Comparison of ENCODE assay signal across 9 mouse cellular contexts in the genomic region with DNA sequence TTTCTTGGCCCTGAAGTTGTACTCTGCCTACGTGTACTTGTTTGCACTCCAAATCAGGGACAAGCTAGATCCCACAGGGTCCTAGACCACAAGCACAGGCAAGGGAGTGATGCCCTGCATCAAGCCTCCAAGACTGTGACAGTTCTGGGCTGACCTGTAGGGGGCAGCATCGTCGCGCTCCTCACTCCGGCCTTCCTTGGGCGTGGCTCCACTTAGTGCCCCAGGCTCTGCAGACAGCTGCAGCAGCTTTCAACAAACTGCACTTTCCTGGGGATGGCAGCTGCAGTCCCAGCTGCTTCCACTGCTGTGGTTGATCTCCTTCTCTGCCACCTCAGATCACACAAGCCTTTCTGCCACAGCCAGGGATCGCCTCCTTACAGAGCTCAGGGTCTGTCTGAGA.
DNase-seq lines count a peak whose midpoint lies in the region; ATAC-seq and TF ChIP-seq lines count a peak whose summit lies in the region.
"Had no signal": no experiment of that assay in that cellular context is flagged by ENCODE, and none has a peak within 500 bp of the region (broad histone marks: within the 10 kb centered on the region; RNA-seq: fewer than 3 reads in every experiment).

No protein-coding gene starts in this region.

- H3K27me3 ChIP-seq in MEL (ENCODE audit: control insufficient read depth in 1 of 2, insufficient read depth in 2 of 2, low read length in 2 of 2) = no peaks in the 10 kb centered on the region
- no peaks in the 10 kb centered on the region for H3K27me3 ChIP-seq in cerebellum, adult 2 months (ENCODE audit: control insufficient read depth, insufficient read depth, low read length)
- H3K27me3 ChIP-seq in lung, postnatal 0 days (replicated peaks; ENCODE audit: insufficient read depth, low read length) = no peaks in the 10 kb centered on the region

- H3K9ac ChIP-seq in MEL (ENCODE audit: control insufficient read depth, low read depth, low read length, poor library complexity, severe bottlenecking) = no peak overlapping the region
- no peak overlapping the region for H3K9ac ChIP-seq in lung, postnatal 0 days (replicated peaks; ENCODE audit: low read depth)

- no peak overlapping the region for H3K4me2 ChIP-seq in lung, postnatal 0 days (replicated peaks; ENCODE audit: low read depth, low read length)

- WGBS in cerebellum, adult 2 months = 7% methylated on average over 7 of the region's 7 CpGs
- WGBS in lung, postnatal 0 days = 3% methylated on average over 7 of the region's 7 CpGs

- no peak overlapping the region for H3K27ac ChIP-seq in MEL (ENCODE audit: control insufficient read depth, low read depth, low read length)
- no peak overlapping the region for H3K27ac ChIP-seq in cerebellum, adult 2 months (ENCODE audit: insufficient read depth, low read length)
- no peak overlapping the region for H3K27ac ChIP-seq in lung, postnatal 0 days (ENCODE audit: low read length)
- H3K27ac ChIP-seq: macrophage had no signal

- H3K4me3 ChIP-seq in MEL (ENCODE audit: control insufficient read depth in 1 of 2, insufficient read depth in 1 of 2, low read depth in 2 of 2, low read length in 2 of 2) = no peak overlapping the region
- H3K4me3 ChIP-seq in cerebellum, adult 2 months (replicated peaks; ENCODE audit: insufficient read depth, low read depth, low read length) = no peak overlapping the region
- no peak overlapping the region for H3K4me3 ChIP-seq in lung, postnatal 0 days (ENCODE audit: low read depth, low read length)

- peak; percentile 83 to 89 for ATAC-seq in hematopoietic stem cell, adult 5-6 weeks (replicated peaks in 1 of 2; ENCODE audit: insufficient read depth in 1 of 2, low FRiP score in 2 of 2, low TSS enrichment in 1 of 2, low read depth in 1 of 2, poor library complexity in 2 of 2, severe bottlenecking in 2 of 2)
- ATAC-seq in lung, postnatal 0 days = peak; percentile 66

- peak; percentile 77 to 94 (median 85) for TF ChIP-seq CTCF in MEL (IDR thresholded peaks at IDR 0.05 in 2 of 3, conservative IDR thresholded peaks at IDR 0.05 in 1 of 3; ENCODE audit: control insufficient read depth in 1 of 3, insufficient read depth in 1 of 3, low read depth in 2 of 3, low read length in 3 of 3, poor library complexity in 1 of 3, severe bottlenecking in 1 of 3)
- TF ChIP-seq CTCF in cerebellum, adult 2 months (IDR thresholded peaks at IDR 0.05; ENCODE audit: borderline replicate concordance, insufficient read depth, low read depth, low read length) = peak; percentile 73
- TF ChIP-seq CTCF in lung, postnatal 0 days (IDR thresholded peaks at IDR 0.05) = peak; percentile 92

- H3K9me3 ChIP-seq in MEL (replicated peaks; ENCODE audit: insufficient read depth, low read length) = no peaks in the 10 kb centered on the region
- H3K9me3 ChIP-seq in lung, postnatal 0 days (ENCODE audit: low read length) = no peaks in the 10 kb centered on the region

- DNase-seq in MEL (ENCODE audit: low read depth, low spot score) = peak; percentile 73
- peak; percentile 45 to 62 for DNase-seq in cerebellum, adult 2 months
- peak; percentile 85 for DNase-seq in forelimb bud, embryonic 11.5 days (ENCODE audit: low read depth, low spot score)
- DNase-seq in layer of hippocampus, adult 9-11 months = peak; percentile 58
- peak; percentile 60 for DNase-seq in lung, postnatal 0 days (ENCODE audit: low spot score)
- DNase-seq in ovary, postnatal 10 days (ENCODE audit: low spot score) = peak; percentile 58
- DNase-seq in thymus, postnatal 0 days (ENCODE audit: low spot score) = peak; percentile 89

- H3K79me2 ChIP-seq in MEL (ENCODE audit: control insufficient read depth, insufficient read depth, low read length, poor library complexity) = no peaks in the 10 kb centered on the region

- no peak for TF ChIP-seq POLR2A in MEL (IDR thresholded peaks at IDR 0.05; ENCODE audit: control insufficient read depth in 1 of 2, insufficient read depth in 1 of 2, low read depth in 1 of 2, low read length in 2 of 2, poor library complexity in 1 of 2)
- TF ChIP-seq POLR2A in cerebellum, adult 2 months (IDR thresholded peaks at IDR 0.05; ENCODE audit: borderline replicate concordance, insufficient read depth, low read length) = no peak

- H3K4me1 ChIP-seq in MEL (ENCODE audit: control insufficient read depth in 1 of 2, insufficient read depth in 2 of 2, low read length in 2 of 2) = no peaks in the 10 kb centered on the region
- H3K4me1 ChIP-seq in cerebellum, adult 2 months (ENCODE audit: control insufficient read depth, insufficient read depth, low read length) = peaks cover 5% of the 10 kb centered on the region
- H3K4me1 ChIP-seq in lung, postnatal 0 days (ENCODE audit: insufficient read depth, low read depth, low read length) = no peaks in the 10 kb centered on the region

- no peak for TF ChIP-seq EP300 in MEL (IDR thresholded peaks at IDR 0.05; ENCODE audit: low read depth in 1 of 2, low read length in 2 of 2)
- no peak for TF ChIP-seq EP300 in lung, postnatal 0 days (IDR thresholded peaks at IDR 0.05)

- H3K36me3 ChIP-seq in MEL (ENCODE audit: control insufficient read depth in 1 of 2, insufficient read depth in 2 of 2, low read length in 2 of 2) = no peaks in the 10 kb centered on the region
- no peaks in the 10 kb centered on the region for H3K36me3 ChIP-seq in lung, postnatal 0 days (ENCODE audit: insufficient read depth, low read length)

- TF ChIP-seq RAD21 in MEL (IDR thresholded peaks at IDR 0.05; ENCODE audit: low read depth, low read length) = peak; percentile 80

TF ChIP-seq in MEL, 35 proteins besides CTCF, POLR2A, EP300 and RAD21:
- TF ChIP-seq SMC3 (IDR thresholded peaks at IDR 0.05; ENCODE audit: low read depth, low read length) (peak; percentile 68), HCFC1 (IDR thresholded peaks at IDR 0.05; ENCODE audit: low read depth, low read length) (no peak), E2F4 (IDR thresholded peaks at IDR 0.05; ENCODE audit: borderline replicate concordance, low read depth, low read length) (no peak), SIN3A (IDR thresholded peaks at IDR 0.05; ENCODE audit: low read length) (no peak), MYC (IDR thresholded peaks at IDR 0.05; ENCODE audit: low read depth, low read length) (no peak), ZC3H11A (IDR thresholded peaks at IDR 0.05; ENCODE audit: low read depth, low read length) (peak; percentile 62)
